Mouse (Mus musculus): Measurements from ENCODE around the gene Slc4a4. TPM values are rescaled to one million over a fixed set of nuclear protein-coding genes. Genes with fewer than 3 reads are reported as not detected.

Gene Slc4a4
- polyA plus RNA-seq, 1 experiment from 2014 or later: 2.6 TPM

DNA sequence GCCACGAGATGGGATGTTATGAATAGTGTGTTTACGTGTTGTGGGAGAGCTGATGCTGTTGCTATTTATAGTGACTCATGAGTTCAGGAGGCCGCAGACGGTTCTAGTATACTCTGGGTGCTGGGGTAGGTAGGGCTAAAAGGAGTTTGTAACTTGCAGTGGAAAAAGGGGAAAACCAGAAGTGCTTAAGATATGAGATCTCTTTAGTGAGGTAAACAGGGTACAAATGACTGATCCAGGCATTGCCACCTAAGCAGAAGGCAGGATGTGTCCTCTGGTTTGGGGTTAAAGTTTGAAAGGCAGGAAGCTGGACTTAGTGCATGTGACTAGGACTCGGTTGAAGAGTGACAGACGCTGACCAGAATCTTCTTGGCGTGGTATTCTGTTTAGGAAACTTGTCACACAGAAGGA, 74.7 kb downstream of the Slc4a4 start:
- no peaks in the 10 kb centered on the region for H3K9me3 ChIP-seq (replicated peaks; ENCODE audit: control insufficient read depth, low read length)
- no peak overlapping the region for H3K4me3 ChIP-seq (replicated peaks; ENCODE audit: low read length)
- H3K27ac ChIP-seq (ENCODE audit: low read length): no peak overlapping the region
- ATAC-seq (ENCODE audit: insufficient read depth, low FRiP score): no peak
- no peaks in the 10 kb centered on the region for H3K27me3 ChIP-seq (ENCODE audit: control insufficient read depth, insufficient read depth, low read length)
- H3K4me2 ChIP-seq (ENCODE audit: low read depth, low read length): no peak overlapping the region
- no peak overlapping the region for H3K9ac ChIP-seq (ENCODE audit: low read length)
- H3K4me1 ChIP-seq (ENCODE audit: control insufficient read depth, insufficient read depth, low read length): no peaks in the 10 kb centered on the region
- 48% methylated on average over 7 of the region's 7 CpGs for WGBS
- H3K36me3 ChIP-seq (ENCODE audit: control insufficient read depth, insufficient read depth, low read length): no peaks in the 10 kb centered on the region

DNA sequence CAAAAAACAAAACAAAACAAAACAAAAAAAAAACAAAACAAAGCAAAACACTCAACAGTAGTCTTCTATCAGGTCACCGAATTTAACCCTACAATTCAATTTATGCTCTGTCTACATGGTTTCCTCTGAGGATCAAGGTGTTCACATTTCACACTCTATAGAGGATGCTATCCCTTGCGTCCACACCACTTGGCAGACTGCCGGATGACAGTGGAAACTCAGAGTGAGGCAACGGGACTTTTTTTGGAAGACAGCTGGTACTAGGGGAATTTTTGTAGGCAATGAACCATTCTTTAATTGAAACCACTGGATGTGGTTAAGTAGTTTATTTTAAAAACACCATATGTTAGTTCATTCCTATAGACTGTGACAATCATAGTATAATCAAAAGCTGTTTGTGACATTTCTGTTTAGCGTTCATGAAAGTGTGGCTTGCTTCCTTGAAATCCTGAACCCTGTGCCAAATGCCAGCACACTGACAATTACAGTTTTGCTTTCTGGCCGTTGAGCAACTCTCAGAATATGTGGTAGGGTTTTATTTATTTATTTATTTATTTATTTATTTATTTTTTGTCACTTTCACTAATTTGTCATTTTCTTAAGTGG, 78.2 kb downstream of the Slc4a4 start:
- 70% methylated on average over 6 of the region's 6 CpGs for WGBS

DNA sequence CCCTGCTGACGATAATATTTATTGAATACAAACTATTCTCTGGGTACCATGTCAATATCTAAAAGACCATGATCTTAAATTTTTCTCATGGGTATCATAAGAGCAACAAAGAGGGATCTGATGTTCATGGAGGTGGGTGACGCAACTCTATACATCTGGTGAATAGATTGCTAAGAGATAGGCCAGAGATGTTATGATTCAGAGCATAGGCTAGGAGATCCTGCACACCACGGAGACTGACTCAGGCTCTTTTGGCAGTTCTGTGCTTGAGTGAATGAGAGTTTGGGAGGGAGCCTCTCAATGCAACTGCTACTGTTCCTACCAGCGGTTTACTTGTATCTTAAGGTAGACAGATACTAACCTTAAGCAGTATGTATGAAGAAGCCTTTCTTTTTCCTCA, 79.9 kb downstream of the Slc4a4 start:
- Histone ChIP-seq H3K9ac (ENCODE audit: low read length) (no peak overlapping the region), H3K4me2 (ENCODE audit: low read depth, low read length) (no peak overlapping the region), H3K4me1 (ENCODE audit: control insufficient read depth, insufficient read depth, low read length) (no peaks in the 10 kb centered on the region), H3K36me3 (ENCODE audit: control insufficient read depth, insufficient read depth, low read length) (no peaks in the 10 kb centered on the region), H3K27me3 (ENCODE audit: control insufficient read depth, insufficient read depth, low read length) (no peaks in the 10 kb centered on the region), H3K9me3 (replicated peaks; ENCODE audit: control insufficient read depth, low read length) (no peaks in the 10 kb centered on the region), H3K4me3 (replicated peaks; ENCODE audit: low read length) (no peak overlapping the region), H3K27ac (ENCODE audit: low read length) (no peak overlapping the region)
- WGBS: 81% methylated on average over 4 of the region's 4 CpGs
- no peak for ATAC-seq (ENCODE audit: insufficient read depth, low FRiP score)

More for the DNA sequence above, 78.2 kb downstream of the Slc4a4 start:
- Histone ChIP-seq H3K27me3 (ENCODE audit: control insufficient read depth, insufficient read depth, low read length) (no peaks in the 10 kb centered on the region), H3K4me1 (ENCODE audit: control insufficient read depth, insufficient read depth, low read length) (no peaks in the 10 kb centered on the region), H3K9me3 (replicated peaks; ENCODE audit: control insufficient read depth, low read length) (no peaks in the 10 kb centered on the region), H3K4me2 (ENCODE audit: low read depth, low read length) (no peak overlapping the region), H3K27ac (ENCODE audit: low read length) (no peak overlapping the region), H3K36me3 (ENCODE audit: control insufficient read depth, insufficient read depth, low read length) (no peaks in the 10 kb centered on the region), H3K4me3 (replicated peaks; ENCODE audit: low read length) (no peak overlapping the region), H3K9ac (ENCODE audit: low read length) (no peak overlapping the region)
- ATAC-seq (ENCODE audit: insufficient read depth, low FRiP score): no peak

DNA sequence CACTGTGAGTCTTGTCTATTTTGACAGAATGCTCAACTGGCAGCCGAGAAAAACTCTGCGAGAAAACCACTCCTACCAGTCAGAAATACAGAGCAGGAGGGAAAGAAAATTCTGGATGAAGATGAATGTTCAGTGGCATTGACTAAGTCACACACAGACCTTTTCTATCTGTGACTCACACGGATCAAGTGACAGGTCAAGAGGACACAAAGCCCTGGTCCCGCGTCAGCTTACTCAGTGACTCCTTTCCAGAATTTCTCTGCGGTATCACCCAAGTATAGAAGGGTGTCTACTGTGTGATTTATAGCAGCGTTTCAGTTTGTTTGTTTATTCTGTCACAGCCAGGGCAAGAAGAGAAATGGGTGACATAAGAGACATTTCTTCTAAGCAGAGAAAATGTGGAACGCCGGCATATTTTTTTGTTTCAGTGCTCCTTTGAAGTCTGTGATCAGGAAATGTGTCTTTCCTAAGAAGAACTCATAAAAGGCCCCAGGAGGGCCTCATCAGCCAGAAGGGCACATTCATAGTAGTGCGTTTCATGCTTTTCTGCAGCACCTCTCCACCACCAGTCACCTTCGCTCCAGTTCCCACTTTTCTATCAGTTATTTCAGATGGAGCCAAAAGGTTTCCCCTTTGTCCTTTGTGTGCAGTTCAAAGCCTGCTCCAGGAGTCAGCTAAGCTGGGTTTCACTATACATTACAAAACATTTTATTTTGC, 82.5 kb downstream of the Slc4a4 start:
- Histone ChIP-seq H3K9me3 (replicated peaks; ENCODE audit: control insufficient read depth, low read length) (no peaks in the 10 kb centered on the region), H3K4me2 (ENCODE audit: low read depth, low read length) (no peak overlapping the region), H3K27me3 (ENCODE audit: control insufficient read depth, insufficient read depth, low read length) (no peaks in the 10 kb centered on the region), H3K36me3 (ENCODE audit: control insufficient read depth, insufficient read depth, low read length) (no peaks in the 10 kb centered on the region), H3K9ac (ENCODE audit: low read length) (no peak overlapping the region), H3K4me1 (ENCODE audit: control insufficient read depth, insufficient read depth, low read length) (no peaks in the 10 kb centered on the region), H3K27ac (ENCODE audit: low read length) (no peak overlapping the region), H3K4me3 (replicated peaks; ENCODE audit: low read length) (no peak overlapping the region)
- ATAC-seq (ENCODE audit: insufficient read depth, low FRiP score): no peak
- WGBS: 29% methylated on average over 11 of the region's 11 CpGs

DNA sequence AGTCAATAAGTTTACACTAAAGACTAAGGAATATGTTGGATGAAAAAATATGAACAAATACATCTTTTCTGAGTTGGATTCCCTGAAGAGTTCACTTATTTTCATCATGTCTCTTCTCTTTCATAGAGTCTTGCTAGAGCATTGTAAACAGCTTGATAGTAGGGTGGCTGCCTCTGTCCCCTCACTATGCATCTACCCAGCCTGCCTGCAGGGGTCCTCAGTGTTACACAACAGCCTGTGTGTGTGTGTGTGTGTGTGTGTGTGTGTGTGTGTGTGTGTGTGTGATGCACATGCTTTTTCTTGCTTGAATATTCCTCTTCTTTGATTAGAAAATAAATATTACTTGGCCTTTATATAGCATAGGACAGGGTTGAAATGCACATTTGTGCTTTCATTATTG, 84.9 kb downstream of the Slc4a4 start:
- Histone ChIP-seq H3K4me2 (ENCODE audit: low read depth, low read length) (no peak overlapping the region), H3K9ac (ENCODE audit: low read length) (no peak overlapping the region), H3K36me3 (ENCODE audit: control insufficient read depth, insufficient read depth, low read length) (no peaks in the 10 kb centered on the region), H3K27ac (ENCODE audit: low read length) (no peak overlapping the region), H3K4me3 (replicated peaks; ENCODE audit: low read length) (no peak overlapping the region), H3K4me1 (ENCODE audit: control insufficient read depth, insufficient read depth, low read length) (no peaks in the 10 kb centered on the region), H3K9me3 (replicated peaks; ENCODE audit: control insufficient read depth, low read length) (no peaks in the 10 kb centered on the region), H3K27me3 (ENCODE audit: control insufficient read depth, insufficient read depth, low read length) (no peaks in the 10 kb centered on the region)
- ATAC-seq (ENCODE audit: insufficient read depth, low FRiP score): no peak

DNA sequence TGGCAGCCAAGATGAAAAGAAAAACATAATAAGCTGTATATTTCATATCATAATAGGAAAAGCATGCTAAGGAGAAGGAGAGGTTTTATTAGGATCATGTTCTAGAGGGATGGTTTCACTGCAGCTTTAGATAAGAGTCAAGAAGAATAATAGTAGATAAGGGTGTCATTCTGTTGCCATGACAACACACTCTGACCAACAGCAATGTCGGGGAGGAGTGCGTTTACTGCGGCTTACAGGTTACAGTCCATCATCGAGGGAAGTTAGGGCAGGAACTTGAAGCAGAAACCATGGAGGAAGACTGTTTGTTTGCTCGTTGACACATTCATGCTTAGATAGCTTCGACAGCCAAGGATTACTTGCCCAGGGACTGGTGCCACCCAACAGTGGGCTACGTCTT, 85.7 kb downstream of the Slc4a4 start:
- Histone ChIP-seq H3K27ac (ENCODE audit: low read length) (no peak overlapping the region), H3K4me1 (ENCODE audit: control insufficient read depth, insufficient read depth, low read length) (no peaks in the 10 kb centered on the region), H3K4me2 (ENCODE audit: low read depth, low read length) (no peak overlapping the region), H3K36me3 (ENCODE audit: control insufficient read depth, insufficient read depth, low read length) (no peaks in the 10 kb centered on the region), H3K9ac (ENCODE audit: low read length) (no peak overlapping the region), H3K4me3 (replicated peaks; ENCODE audit: low read length) (no peak overlapping the region), H3K9me3 (replicated peaks; ENCODE audit: control insufficient read depth, low read length) (no peaks in the 10 kb centered on the region), H3K27me3 (ENCODE audit: control insufficient read depth, insufficient read depth, low read length) (no peaks in the 10 kb centered on the region)
- 48% methylated on average over 7 of the region's 7 CpGs for WGBS
- ATAC-seq (ENCODE audit: insufficient read depth, low FRiP score): no peak

DNA sequence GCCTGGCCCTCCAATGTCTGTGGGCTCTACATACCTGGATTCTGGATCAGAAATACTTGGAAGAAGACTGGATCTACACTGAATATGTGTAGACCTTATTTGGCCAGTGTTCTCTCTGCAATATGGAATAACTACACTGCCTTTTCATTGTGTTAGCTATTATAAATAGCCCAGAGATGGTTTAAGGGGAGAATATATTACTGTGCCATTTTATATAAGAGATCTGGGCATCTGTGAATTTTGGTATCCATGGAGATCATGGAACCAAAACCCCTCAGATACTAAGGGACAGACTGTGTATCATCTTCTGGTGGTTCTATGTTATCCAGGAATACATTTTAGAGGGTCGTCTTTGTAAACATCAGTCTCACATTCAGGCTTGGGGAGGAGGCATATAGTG, 86.5 kb downstream of the Slc4a4 start:
- Histone ChIP-seq H3K27me3 (ENCODE audit: control insufficient read depth, insufficient read depth, low read length) (no peaks in the 10 kb centered on the region), H3K4me1 (ENCODE audit: control insufficient read depth, insufficient read depth, low read length) (no peaks in the 10 kb centered on the region), H3K27ac (ENCODE audit: low read length) (no peak overlapping the region), H3K9ac (ENCODE audit: low read length) (no peak overlapping the region), H3K36me3 (ENCODE audit: control insufficient read depth, insufficient read depth, low read length) (no peaks in the 10 kb centered on the region), H3K4me3 (replicated peaks; ENCODE audit: low read length) (no peak overlapping the region), H3K9me3 (replicated peaks; ENCODE audit: control insufficient read depth, low read length) (no peaks in the 10 kb centered on the region), H3K4me2 (ENCODE audit: low read depth, low read length) (no peak overlapping the region)
- ATAC-seq (ENCODE audit: insufficient read depth, low FRiP score): no peak
- WGBS: 83% methylated on average over 1 of the region's 1 CpGs

DNA sequence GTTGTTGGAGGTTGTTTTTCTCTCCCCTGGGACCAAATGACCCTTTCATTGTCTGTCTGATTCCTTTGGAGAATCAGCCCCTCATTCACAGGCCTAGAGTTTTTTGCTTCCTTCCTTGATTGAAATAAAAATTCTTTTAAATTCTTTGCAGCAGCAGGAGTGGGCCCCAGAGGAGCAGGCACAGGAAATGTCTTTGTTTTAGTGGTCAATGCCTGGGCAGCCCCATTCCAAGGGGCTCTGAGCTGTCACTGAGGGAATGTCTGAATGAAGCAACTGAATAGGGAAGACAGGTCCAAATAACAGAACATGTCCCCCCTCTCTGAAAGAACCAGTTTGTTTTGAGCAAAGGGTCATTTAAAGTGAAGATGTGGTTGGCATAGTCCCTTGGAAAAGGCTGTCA, 89.1 kb downstream of the Slc4a4 start:
- no peak overlapping the region for H3K4me3 ChIP-seq (replicated peaks; ENCODE audit: low read length)
- H3K27ac ChIP-seq (ENCODE audit: low read length): no peak overlapping the region
- H3K4me2 ChIP-seq (ENCODE audit: low read depth, low read length): no peak overlapping the region

DNA sequence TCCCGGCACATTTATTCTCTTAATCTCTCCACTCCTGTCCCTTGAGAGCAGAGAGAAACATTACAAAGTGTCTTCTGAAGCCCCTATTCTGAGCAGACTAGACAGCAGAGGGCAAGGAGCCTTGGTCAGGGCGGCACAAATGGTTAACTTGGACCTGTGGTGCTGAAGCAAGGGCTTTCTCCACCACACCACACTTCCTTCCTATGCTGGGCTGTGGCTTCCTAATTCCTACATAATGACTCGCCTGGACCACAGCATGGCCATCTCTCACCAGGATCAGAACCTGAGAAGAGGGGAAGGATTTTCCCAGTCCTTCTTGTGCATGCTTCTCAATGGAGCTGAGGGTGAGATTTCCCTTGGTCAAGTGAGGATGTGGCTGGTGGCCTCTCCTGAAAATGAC, 89.8 kb downstream of the Slc4a4 start:
- no peak overlapping the region for H3K9ac ChIP-seq (ENCODE audit: low read length)
- H3K27me3 ChIP-seq (ENCODE audit: control insufficient read depth, insufficient read depth, low read length): no peaks in the 10 kb centered on the region
- H3K9me3 ChIP-seq (replicated peaks; ENCODE audit: control insufficient read depth, low read length): no peaks in the 10 kb centered on the region
- no peak overlapping the region for H3K27ac ChIP-seq (ENCODE audit: low read length)
- WGBS: 72% methylated on average over 3 of the region's 3 CpGs
- H3K4me2 ChIP-seq (ENCODE audit: low read depth, low read length): no peak overlapping the region
- H3K4me1 ChIP-seq (ENCODE audit: control insufficient read depth, insufficient read depth, low read length): no peaks in the 10 kb centered on the region
- ATAC-seq (ENCODE audit: insufficient read depth, low FRiP score): no peak
- no peaks in the 10 kb centered on the region for H3K36me3 ChIP-seq (ENCODE audit: control insufficient read depth, insufficient read depth, low read length)
- no peak overlapping the region for H3K4me3 ChIP-seq (replicated peaks; ENCODE audit: low read length)

More for the DNA sequence above, 89.1 kb downstream of the Slc4a4 start:
- Histone ChIP-seq H3K27me3 (ENCODE audit: control insufficient read depth, insufficient read depth, low read length) (no peaks in the 10 kb centered on the region), H3K36me3 (ENCODE audit: control insufficient read depth, insufficient read depth, low read length) (no peaks in the 10 kb centered on the region), H3K9me3 (replicated peaks; ENCODE audit: control insufficient read depth, low read length) (no peaks in the 10 kb centered on the region), H3K9ac (ENCODE audit: low read length) (no peak overlapping the region), H3K4me1 (ENCODE audit: control insufficient read depth, insufficient read depth, low read length) (no peaks in the 10 kb centered on the region)
- ATAC-seq (ENCODE audit: insufficient read depth, low FRiP score): no peak

Data from stomach, embryonic 16.5 days (tissue).